Mouse (Mus musculus): Measurements from ENCODE around the gene Magi1.

GRCm38 (mm10) chr6:94053920-94054319 is 229.8 kb downstream of the Magi1 start:
- peak; percentile 27; the same call in 1 of the 2 replicates for TF ChIP-seq CTCF (IDR thresholded peaks at IDR 0.05; ENCODE audit: insufficient read depth, low read depth, low read length)
- no peak for TF ChIP-seq POLR2A (IDR thresholded peaks at IDR 0.05; ENCODE audit: insufficient read depth, low read depth, low read length)

Data from olfactory bulb, adult 2 months (tissue).